Mouse (Mus musculus) monocyte, adult 59 days (primary cell): ENCODE data around the gene Atp2c2. TPM values are rescaled to one million over a fixed set of nuclear protein-coding genes. Genes with fewer than 3 reads are reported as not detected.

ENCODE experiments used
- total RNA-seq, 2 experiments: library from RNA; stranded (reverse); gene quantifications; one replicate each; pipeline ENCODE4 v1.2.4; 2023

Gene Atp2c2
- total RNA-seq: not detected

DNA sequence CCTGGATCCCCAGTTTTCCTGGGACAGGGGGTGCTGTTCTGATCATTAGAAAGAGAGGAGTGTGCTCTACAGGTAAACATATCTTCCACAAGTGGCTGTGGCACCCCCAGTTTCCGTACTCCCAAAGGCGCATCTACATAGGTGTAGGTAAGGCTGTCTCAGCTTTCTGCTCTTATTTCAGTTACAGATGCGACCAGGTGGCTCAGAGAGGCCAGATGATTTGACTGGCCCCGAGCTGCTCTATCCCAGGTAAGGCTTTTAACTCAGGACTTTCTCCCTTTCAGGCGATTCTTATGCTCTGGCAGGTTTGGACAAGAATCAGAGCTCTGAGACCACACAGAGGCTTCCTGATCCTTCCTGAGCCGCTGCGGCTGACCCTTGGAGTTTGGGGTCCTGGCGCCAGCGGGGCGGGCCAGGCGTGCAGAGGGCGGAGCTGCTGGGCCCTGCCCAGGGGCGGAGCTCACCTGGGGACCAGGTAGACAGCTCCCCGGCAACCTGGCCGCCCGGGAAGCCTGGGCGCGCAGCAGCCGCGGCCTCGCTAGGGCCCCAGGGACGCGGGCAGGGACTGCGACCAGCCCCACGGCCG lies at the start of gene Atp2c2:
Gene Atp2c2 (plus strand): TSS at position 461 of the 586 bp plus-strand sequence.

DNA sequence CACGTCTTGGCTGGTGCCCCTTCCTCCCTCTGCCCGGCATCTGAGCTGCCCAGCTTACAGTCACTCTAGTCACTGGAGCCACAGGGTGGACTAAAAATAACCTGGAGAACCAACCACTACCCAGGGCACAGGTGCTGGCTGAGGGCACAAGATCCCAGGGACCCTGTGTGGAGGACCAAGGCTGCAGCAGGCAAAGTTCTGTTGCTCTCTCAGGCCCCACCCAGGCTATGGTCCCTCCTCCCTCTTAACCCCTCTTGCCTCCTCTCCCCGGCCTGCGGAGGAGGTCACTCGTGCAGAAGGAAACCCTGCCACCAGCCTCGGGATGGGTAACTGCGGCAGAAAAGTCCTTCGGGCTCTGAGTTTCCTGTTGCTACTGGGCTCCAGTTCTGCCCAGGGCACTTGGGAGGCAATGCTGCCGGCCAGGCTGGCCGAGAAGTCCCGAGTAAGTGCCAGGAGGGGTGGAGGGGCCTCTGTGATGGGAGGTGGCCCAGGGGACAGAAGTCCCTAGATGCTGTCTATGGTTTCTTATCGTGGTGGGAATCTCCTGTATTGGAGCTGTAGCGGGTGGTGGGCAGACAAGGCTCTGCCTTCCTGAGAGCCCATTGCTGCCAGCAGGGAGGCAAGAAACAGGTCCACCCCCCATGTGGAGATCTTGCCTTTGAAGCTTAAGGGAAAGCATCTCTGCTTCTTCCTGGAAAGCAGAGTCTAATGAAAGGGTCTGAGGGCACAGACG lies 33.4 kb upstream of the Atp2c2 start, which contains the start of gene Wfdc1:
Gene Wfdc1 (plus strand): TSS at position 147 of the 733 bp plus-strand sequence.

DNA sequence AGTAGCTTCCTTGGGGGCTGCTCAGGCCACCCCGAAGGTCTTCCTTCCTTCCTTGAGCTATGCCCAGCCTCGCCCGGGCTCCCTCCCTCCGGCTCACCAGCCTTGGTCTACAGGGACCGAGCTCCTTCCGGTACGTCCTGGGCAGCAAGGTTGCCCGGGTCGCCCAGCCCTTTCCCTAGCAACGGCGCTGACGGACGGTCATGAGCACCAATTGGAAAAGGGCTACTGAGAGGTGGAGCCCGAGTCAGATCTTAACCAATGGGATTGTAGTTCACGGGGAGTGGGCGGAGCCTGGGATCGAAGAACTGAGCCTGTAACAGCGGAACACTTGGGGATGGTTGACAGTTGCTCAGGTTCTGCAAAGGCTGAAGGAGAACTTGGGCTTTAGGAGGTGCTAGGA lies 78.5 kb downstream of the Atp2c2 start, which contains the start of gene Tldc1:
Gene Tldc1 (minus strand): TSS at position 154 of the 400 bp plus-strand sequence.

Other genes with a start within 250 kb of the Atp2c2 start
- gene Slc38a8, start 198.3 kb upstream of the Atp2c2 start, total RNA-seq: under 1 TPM in 1 of 2 experiments, not detected in 1; 0.18 TPM
- gene Mbtps1, start 141.3 kb upstream of the Atp2c2 start, total RNA-seq: 10 to 100 TPM; 77.2 to 87.1 TPM
- gene Hsdl1, start 124.8 kb upstream of the Atp2c2 start, total RNA-seq: 10 to 100 TPM; 27.1 to 30.9 TPM
- gene Dnaaf1, start 124.8 kb upstream of the Atp2c2 start, total RNA-seq: not detected
- 10 to 100 TPM; 12.1 to 12.9 TPM for gene Taf1c, start 94.8 kb upstream of the Atp2c2 start, total RNA-seq
- not detected for gene Adad2, start 87.3 kb upstream of the Atp2c2 start, total RNA-seq
- not detected for gene Kcng4, start 64.3 kb upstream of the Atp2c2 start, total RNA-seq
- not detected for gene Wfdc1, start 33.6 kb upstream of the Atp2c2 start, total RNA-seq
- 1 to 10 TPM; 3.7 to 4.1 TPM for gene Tldc1, start 78.4 kb downstream of the Atp2c2 start, total RNA-seq
- 100 to 1,000 TPM; 842 to 879 TPM for gene Cotl1, start 140.5 kb downstream of the Atp2c2 start, total RNA-seq
- 10 to 100 TPM; 11.4 to 13.6 TPM for gene Klhl36, start 162.3 kb downstream of the Atp2c2 start, total RNA-seq
- gene Usp10, start 210.4 kb downstream of the Atp2c2 start, total RNA-seq: 10 to 100 TPM; 45.9 to 54.0 TPM
- gene Gm20388, start 210.8 kb downstream of the Atp2c2 start, total RNA-seq: 10 to 100 TPM in 1 of 2 experiments, 1 to 10 TPM in 1; 7.1 to 17.1 TPM